Mouse (Mus musculus) E14TG2a.4 (cell line): ENCODE results near the gene C1rl.
"Not testable (repeated sequence)": the region's sequence is repeated elsewhere in the genome, so short reads cannot be mapped to it uniquely, and the experiment has no call there.

Experiments used
- H3K27me3 ChIP-seq: 2 replicates; pipeline ENCODE4 v1.6.1; 2014; ENCODE audit warnings: low read length, control low read depth; ENCODE audit not compliant: insufficient read depth
- H3K36me3 ChIP-seq: 2 replicates; pipeline ENCODE4 v1.6.1; 2014; ENCODE audit warnings: low read length, control low read depth; ENCODE audit not compliant: insufficient read depth
- H3K4me1 ChIP-seq: replicated peaks from 2 replicates; pipeline ENCODE4 v1.6.1; 2014; ENCODE audit warnings: low read depth, low read length, control low read depth
- H3K4me3 ChIP-seq: replicated peaks from 2 replicates; pipeline ENCODE4 v1.5.1; 2014; ENCODE audit warnings: mild to moderate bottlenecking, low read length
- H3K9me3 ChIP-seq: 2 replicates; pipeline ENCODE4 v1.6.1; 2014; ENCODE audit warnings: low read length, control low read depth
- CTCF ChIP-seq: conservative IDR thresholded peaks from 2 replicates; pipeline ENCODE4 v1.5.1; 2014; ENCODE audit warnings: low read length
- NANOG ChIP-seq: IDR thresholded peaks from 2 replicates; pipeline ENCODE4 v1.6.1; 2014; ENCODE audit warnings: borderline replicate concordance, low read length, mixed read lengths
- POU5F1 ChIP-seq: IDR thresholded peaks from 2 replicates; pipeline ENCODE4 v1.6.1; 2014; ENCODE audit warnings: low read length, borderline replicate concordance

C1rl gene

GRCm38 (mm10) chr6:124506991-124507390 lies 14.1 kb downstream of the C1rl start:
- Histone ChIP-seq H3K9me3 (no peaks in the 10 kb centered on the region), H3K36me3 (no peaks in the 10 kb centered on the region), H3K27me3 (no peaks in the 10 kb centered on the region), H3K4me3 (no peak overlapping the region), H3K4me1 (peaks cover 34% of the 10 kb centered on the region)
- TF ChIP-seq CTCF (no peak), NANOG (no peak), POU5F1 (no peak)

GRCm38 (mm10) chr6:124508292-124508691 lies 15.4 kb downstream of the C1rl start:
- peak overlapping the region; percentile 57 for H3K4me3 ChIP-seq
- no peak for TF ChIP-seq POU5F1
- TF ChIP-seq CTCF = no peak
- no peak for TF ChIP-seq NANOG
- H3K9me3 ChIP-seq = no peaks in the 10 kb centered on the region
- H3K27me3 ChIP-seq = no peaks in the 10 kb centered on the region
- H3K4me1 ChIP-seq = peaks cover 33% of the 10 kb centered on the region
- no peaks in the 10 kb centered on the region for H3K36me3 ChIP-seq

- not testable (repeated sequence) for H3K36me3 ChIP-seq, H3K27me3 ChIP-seq, H3K9me3 ChIP-seq
- Histone ChIP-seq H3K4me3 (peak overlapping the region; percentile 57), H3K4me1 (peaks cover 27% of the 10 kb centered on the region)
Measured at GRCm38 (mm10) chr6:124509192-124509591, 16.3 kb downstream of the C1rl start.

GRCm38 (mm10) chr6:124511936-124512335 lies 19.0 kb downstream of the C1rl start:
- TF ChIP-seq POU5F1 (no peak), NANOG (no peak), CTCF (no peak)
- Histone ChIP-seq H3K9me3 (no peaks in the 10 kb centered on the region), H3K4me3 (no peak overlapping the region), H3K4me1 (peaks cover 14% of the 10 kb centered on the region), H3K27me3 (no peaks in the 10 kb centered on the region), H3K36me3 (no peaks in the 10 kb centered on the region)

GRCm38 (mm10) chr6:124512355-124512836 lies 19.5 kb downstream of the C1rl start, which contains the start of gene C1ra:
Gene C1ra, plus strand, starts transcription at chr6:124512405.
- peaks cover 14% of the 10 kb centered on the region for H3K4me1 ChIP-seq
- TF ChIP-seq CTCF (peak; percentile 85), NANOG (no peak)
- no peaks in the 10 kb centered on the region for H3K27me3 ChIP-seq
- no peaks in the 10 kb centered on the region for H3K36me3 ChIP-seq
- H3K4me3 ChIP-seq = no peak within 1 kb of the TSS
- no peaks in the 10 kb centered on the region for H3K9me3 ChIP-seq

- H3K36me3 ChIP-seq, H3K9me3 ChIP-seq, H3K4me3 ChIP-seq, H3K4me1 ChIP-seq, H3K27me3 ChIP-seq: not testable (repeated sequence)
Measured at GRCm38 (mm10) chr6:124517733-124518132, 24.8 kb downstream of the C1rl start.

GRCm38 (mm10) chr6:124522082-124522481 lies 29.2 kb downstream of the C1rl start:
- not testable (repeated sequence) for H3K27me3 ChIP-seq, H3K9me3 ChIP-seq, H3K36me3 ChIP-seq, H3K4me1 ChIP-seq, H3K4me3 ChIP-seq

- no peaks in the 10 kb centered on the region for H3K4me1 ChIP-seq
- H3K9me3 ChIP-seq = no peaks in the 10 kb centered on the region
- no peaks in the 10 kb centered on the region for H3K27me3 ChIP-seq
- H3K36me3 ChIP-seq = no peaks in the 10 kb centered on the region
- TF ChIP-seq NANOG (no peak), CTCF (no peak), POU5F1 (no peak)
- no peak overlapping the region for H3K4me3 ChIP-seq
Measured at GRCm38 (mm10) chr6:124527881-124528280, 35.0 kb downstream of the C1rl start.

- Histone ChIP-seq H3K4me3 (no peak overlapping the region), H3K27me3 (no peaks in the 10 kb centered on the region), H3K9me3 (peaks cover 5% of the 10 kb centered on the region), H3K4me1 (no peaks in the 10 kb centered on the region), H3K36me3 (no peaks in the 10 kb centered on the region)
- TF ChIP-seq NANOG = no peak
- no peak for TF ChIP-seq CTCF
- no peak for TF ChIP-seq POU5F1
Measured at GRCm38 (mm10) chr6:124531077-124531476, 38.2 kb downstream of the C1rl start.

- not testable (repeated sequence) for H3K4me1 ChIP-seq, H3K4me3 ChIP-seq, H3K9me3 ChIP-seq, H3K27me3 ChIP-seq, H3K36me3 ChIP-seq
Measured at GRCm38 (mm10) chr6:124536125-124536829, 43.4 kb downstream of the C1rl start.

- H3K4me1 ChIP-seq, H3K4me3 ChIP-seq, H3K36me3 ChIP-seq, H3K27me3 ChIP-seq, H3K9me3 ChIP-seq: not testable (repeated sequence)
Measured at GRCm38 (mm10) chr6:124541176-124541575, 48.3 kb downstream of the C1rl start.
